Mouse (Mus musculus) liver, embryonic 14.5 days (tissue): ENCODE measurements around the gene E130308A19Rik. TPM values are rescaled to one million over a fixed set of nuclear protein-coding genes. Genes with fewer than 3 reads are reported as not detected.

ENCODE experiments used
- ATAC-seq: fragments of 200-750 bp; cut with Nextera tagmentation; 2 replicates; pipeline ENCODE4 v1.8.0; 2017; ENCODE audit warnings: moderate number of reproducible peaks, mild to moderate bottlenecking, moderate library complexity; ENCODE audit not compliant: insufficient read depth
- DNase-seq, 3 experiments: peaks; one replicate each; pipeline ENCODE4 v3.0.0-alpha.2; 2012 to 2013; ENCODE audit warnings: low read depth in 3 of 3, low spot score in 3 of 3
- H3K27ac ChIP-seq: fragments of 300-500 bp; sonication (generic); 2 replicates; pipeline ENCODE4 v1.5.1; 2014; ENCODE audit warnings: moderate library complexity, mild to moderate bottlenecking, control low read depth, inconsistent platforms
- H3K27me3 ChIP-seq: fragments of 300-500 bp; sonication (generic); 2 replicates; pipeline ENCODE4 v1.6.1; 2014; ENCODE audit warnings: mild to moderate bottlenecking, low read length, moderate library complexity; ENCODE audit not compliant: control insufficient read depth, insufficient read depth
- H3K36me3 ChIP-seq: fragments of 300-500 bp; sonication (generic); replicated peaks from 2 replicates; pipeline ENCODE4 v1.6.1; 2014; ENCODE audit warnings: low read depth; ENCODE audit not compliant: control insufficient read depth, insufficient read depth
- H3K4me1 ChIP-seq, 2 experiments: fragments of 200-500 bp in 1 of 2; fragments of 300-500 bp in 1 of 2; sonication (generic) in 1 of 2; replicated peaks; 2 replicates each; pipeline ENCODE4 v1.6.1; 2012 to 2014; ENCODE audit warnings: antibody characterized with exemption in 1 of 2, inconsistent platforms in 1 of 2, low read length in 1 of 2; ENCODE audit not compliant: control insufficient read depth in 2 of 2, insufficient read depth in 2 of 2
- H3K4me2 ChIP-seq: fragments of 300-500 bp; sonication (generic); 2 replicates; pipeline ENCODE4 v1.6.1; 2014; ENCODE audit warnings: low read depth, mild to moderate bottlenecking, control low read depth, moderate library complexity
- H3K4me3 ChIP-seq, 2 experiments: fragments of 200-500 bp in 1 of 2; fragments of 300-500 bp in 1 of 2; sonication (generic) in 1 of 2; 2 replicates each; pipeline ENCODE4 v1.5.1; 2012 to 2014; ENCODE audit warnings: low read depth in 2 of 2, low read length in 2 of 2, mild to moderate bottlenecking in 2 of 2, control low read depth in 1 of 2, inconsistent platforms in 1 of 2, moderate library complexity in 1 of 2; ENCODE audit not compliant: insufficient read depth in 1 of 2
- H3K9ac ChIP-seq: fragments of 300-500 bp; sonication (generic); replicated peaks from 2 replicates; pipeline ENCODE4 v1.6.1; 2014; ENCODE audit warnings: mild to moderate bottlenecking, control low read depth, moderate library complexity
- H3K9me3 ChIP-seq: fragments of 300-500 bp; sonication (generic); 2 replicates; pipeline ENCODE4 v1.6.1; 2016; ENCODE audit warnings: low read length, mixed read lengths; ENCODE audit not compliant: control insufficient read depth
- CTCF ChIP-seq: IDR thresholded peaks from 2 replicates; pipeline ENCODE4 v1.5.1; 2016; ENCODE audit warnings: antibody characterized with exemption, low read depth, control low read depth
- EP300 ChIP-seq: IDR thresholded peaks from 2 replicates; pipeline ENCODE4 v1.6.1; 2016; ENCODE audit warnings: antibody characterized with exemption, low read depth
- WGBS: fragments of 180-500 bp; shearing (Covaris S2); extraction: QIAGEN DNeasy Blood & Tissue Kit; methylation state at CpG from one replicate; pipeline ENCODE4 v1.1.7; 2014; ENCODE audit not compliant: insufficient replicate concordance; 5-methylcytosine and 5-hydroxymethylcytosine counted together
- polyA plus RNA-seq, 2 experiments: library from polyadenylated mRNA; depleted of rRNA in 1 of 2; stranded (reverse) in 1 of 2; unstranded in 1 of 2; fragments of >200 nt; fragmentation: Nextera tagmentation in 1 of 2; extraction: Ambion mirVana in 1 of 2; gene quantifications; 2 replicates each; pipeline versions ENCODE4 v1.2.1 to v1.2.3; 2012 to 2014

E130308A19Rik gene
- polyA plus RNA-seq, 2 experiments = 2.8 to 5.7 TPM

- no peaks in the 10 kb centered on the region for H3K27me3 ChIP-seq
- no peak overlapping the region for H3K9ac ChIP-seq
- 9% methylated on average over 1 of the region's 1 CpGs for WGBS
- no peaks in the 10 kb centered on the region for H3K9me3 ChIP-seq
- peaks cover 20 to 25% of the 10 kb centered on the region in 2 experiments for H3K4me1 ChIP-seq
- no peak for ATAC-seq
- no peak overlapping the region for H3K4me2 ChIP-seq
- no peak overlapping the region for H3K27ac ChIP-seq
- H3K36me3 ChIP-seq = no peaks in the 10 kb centered on the region
- H3K4me3 ChIP-seq = no peak overlapping the region
- DNase-seq = no peak
- no peak for TF ChIP-seq EP300
- no peak for TF ChIP-seq CTCF
Measured at GRCm38 (mm10) chr4:59634532-59634931, 8.5 kb downstream of the E130308A19Rik start.

GRCm38 (mm10) chr4:59639163-59639562 is 13.2 kb downstream of the E130308A19Rik start:
- H3K27me3 ChIP-seq = no peaks in the 10 kb centered on the region
- no peaks in the 10 kb centered on the region for H3K36me3 ChIP-seq
- DNase-seq = no peak
- no peak overlapping the region; the same call in 1 of the 2 replicates for H3K9ac ChIP-seq
- H3K27ac ChIP-seq = no peak overlapping the region
- ATAC-seq = no peak
- no peak overlapping the region for H3K4me3 ChIP-seq
- peaks cover 33 to 42% of the 10 kb centered on the region in 2 experiments for H3K4me1 ChIP-seq
- H3K4me2 ChIP-seq = no peak overlapping the region
- TF ChIP-seq EP300 (no peak), CTCF (no peak)
- no peaks in the 10 kb centered on the region for H3K9me3 ChIP-seq

- no peaks in the 10 kb centered on the region for H3K9me3 ChIP-seq
- ATAC-seq = no peak
- no peaks in the 10 kb centered on the region for H3K27me3 ChIP-seq
- no peak overlapping the region for H3K27ac ChIP-seq
- H3K9ac ChIP-seq = no peak overlapping the region
- H3K36me3 ChIP-seq = no peaks in the 10 kb centered on the region
- TF ChIP-seq CTCF (no peak), EP300 (no peak)
- no peak overlapping the region for H3K4me2 ChIP-seq
- DNase-seq = no peak
- H3K4me1 ChIP-seq = peaks cover 39 to 46% of the 10 kb centered on the region in 2 experiments
- H3K4me3 ChIP-seq = no peak overlapping the region
- 81% methylated on average over 2 of the region's 2 CpGs for WGBS
Measured at GRCm38 (mm10) chr4:59640720-59641119, 14.7 kb downstream of the E130308A19Rik start.

- ATAC-seq = no peak
- peaks cover 45 to 51% of the 10 kb centered on the region in 2 experiments for H3K4me1 ChIP-seq
- H3K9me3 ChIP-seq = no peaks in the 10 kb centered on the region
- no peaks in the 10 kb centered on the region for H3K36me3 ChIP-seq
- no peak overlapping the region for H3K4me2 ChIP-seq
- H3K27ac ChIP-seq = no peak overlapping the region
- no peak for DNase-seq
- no peak overlapping the region for H3K9ac ChIP-seq
- 75% methylated on average over 3 of the region's 3 CpGs for WGBS
- H3K27me3 ChIP-seq = no peaks in the 10 kb centered on the region
- TF ChIP-seq EP300 (no peak), CTCF (no peak)
- H3K4me3 ChIP-seq = no peak overlapping the region
Measured at GRCm38 (mm10) chr4:59642039-59642438, 16.0 kb downstream of the E130308A19Rik start.

- Histone ChIP-seq H3K4me3 (no peak overlapping the region), H3K9ac (no peak overlapping the region), H3K9me3 (no peaks in the 10 kb centered on the region), H3K4me2 (no peak overlapping the region), H3K36me3 (no peaks in the 10 kb centered on the region), H3K27me3 (no peaks in the 10 kb centered on the region), H3K27ac (no peak overlapping the region), H3K4me1 (peaks cover 44 to 50% of the 10 kb centered on the region in 2 experiments)
- TF ChIP-seq EP300 = no peak
- no peak for TF ChIP-seq CTCF
- ATAC-seq = no peak
- 66% methylated on average over 2 of the region's 2 CpGs for WGBS
- DNase-seq = no peak
Measured at GRCm38 (mm10) chr4:59642657-59643056, 16.6 kb downstream of the E130308A19Rik start.
